Mouse (Mus musculus) A20 (cell line): ENCODE results near the gene Wdfy3.

Experiments used
- DNase-seq: peaks from one replicate; pipeline ENCODE4 v3.0.0-alpha.2; 2011; ENCODE audit warnings: low read depth, low spot score

The Wdfy3 gene

GRCm38 (mm10) chr5:101833875-101834274 is 235.8 kb downstream of the Wdfy3 start:
- DNase-seq: no peak

- no peak for DNase-seq
Measured at GRCm38 (mm10) chr5:101832991-101833390, 236.7 kb downstream of the Wdfy3 start.

- DNase-seq: no peak
Measured at GRCm38 (mm10) chr5:101832042-101832441, 237.7 kb downstream of the Wdfy3 start.

GRCm38 (mm10) chr5:101830180-101830579 is 239.5 kb downstream of the Wdfy3 start:
- DNase-seq: no peak

GRCm38 (mm10) chr5:101828932-101829331 is 240.8 kb downstream of the Wdfy3 start:
- DNase-seq: no peak

- no peak for DNase-seq
Measured at GRCm38 (mm10) chr5:101827477-101827876, 242.2 kb downstream of the Wdfy3 start.

GRCm38 (mm10) chr5:101826531-101826970 is 243.2 kb downstream of the Wdfy3 start:
- no peak for DNase-seq

- no peak for DNase-seq
Measured at GRCm38 (mm10) chr5:101825111-101825911, 244.4 kb downstream of the Wdfy3 start.

- no peak for DNase-seq
Measured at GRCm38 (mm10) chr5:101822311-101822670, 247.4 kb downstream of the Wdfy3 start.

GRCm38 (mm10) chr5:101821491-101822310 is 248.0 kb downstream of the Wdfy3 start:
- no peak for DNase-seq

GRCm38 (mm10) chr5:101821052-101821451 is 248.7 kb downstream of the Wdfy3 start:
- no peak for DNase-seq

GRCm38 (mm10) chr5:101819844-101820243 is 249.9 kb downstream of the Wdfy3 start:
- DNase-seq: no peak

- no peak for DNase-seq
Measured at GRCm38 (mm10) chr5:101819216-101819615, 250.5 kb downstream of the Wdfy3 start.

- DNase-seq: no peak
Measured at GRCm38 (mm10) chr5:101816822-101817221, 252.9 kb downstream of the Wdfy3 start.

- no peak for DNase-seq
Measured at GRCm38 (mm10) chr5:101811296-101812169, 258.2 kb downstream of the Wdfy3 start.

GRCm38 (mm10) chr5:101802358-101803022 is 267.2 kb downstream of the Wdfy3 start:
- no peak for DNase-seq

- no peak for DNase-seq
Measured at GRCm38 (mm10) chr5:101801891-101802290, 267.8 kb downstream of the Wdfy3 start.

GRCm38 (mm10) chr5:101792665-101793064 is 277.1 kb downstream of the Wdfy3 start:
- DNase-seq: no peak

- no peak for DNase-seq
Measured at GRCm38 (mm10) chr5:101790560-101790959, 279.2 kb downstream of the Wdfy3 start.

- DNase-seq: no peak
Measured at GRCm38 (mm10) chr5:101789770-101790169, 280.0 kb downstream of the Wdfy3 start.

- no peak for DNase-seq
Measured at GRCm38 (mm10) chr5:101785921-101786614, 283.7 kb downstream of the Wdfy3 start.
